Mouse (Mus musculus): ENCODE results near the gene Cenpt.
A peak's percentile ranks its signal among the peaks of the same experiment; 100 is the strongest.
"Not testable (repeated sequence)": the region's sequence is repeated elsewhere in the genome, so short reads cannot be mapped to it uniquely, and the experiment has no call there.

Cenpt gene

GRCm38 (mm10) chr8:105854715-105855216, 1.7 kb upstream of the Cenpt start, which contains the start of gene Thap11:
TSS of gene Thap11 (plus strand) at chr8:105855132.
- DNase-seq (ENCODE audit: low read depth, low spot score), result peak; percentile 93

- DNase-seq (ENCODE audit: low read depth, low spot score), result no peak
Measured at GRCm38 (mm10) chr8:105854303-105854702, 1.2 kb upstream of the Cenpt start.

- DNase-seq (ENCODE audit: low read depth, low spot score), result no peak
Measured at GRCm38 (mm10) chr8:105852146-105852729, 840 bp downstream of the Cenpt start.

- peak; percentile 95 for DNase-seq (ENCODE audit: low read depth, low spot score)
Measured at GRCm38 (mm10) chr8:105851651-105852143, 1.4 kb downstream of the Cenpt start.

GRCm38 (mm10) chr8:105850611-105851010, 2.5 kb downstream of the Cenpt start:
- DNase-seq (ENCODE audit: low read depth, low spot score), result no peak

- DNase-seq (ENCODE audit: low read depth, low spot score), result no peak
Measured at GRCm38 (mm10) chr8:105850014-105850413, 3.1 kb downstream of the Cenpt start.

GRCm38 (mm10) chr8:105846678-105847077, 6.4 kb downstream of the Cenpt start:
- DNase-seq (ENCODE audit: low read depth, low spot score), result no peak

GRCm38 (mm10) chr8:105839209-105839608, 13.9 kb downstream of the Cenpt start:
- no peak for DNase-seq (ENCODE audit: low read depth, low spot score)

- DNase-seq (ENCODE audit: low read depth, low spot score), result no peak
Measured at GRCm38 (mm10) chr8:105836991-105837390, 16.1 kb downstream of the Cenpt start.

- DNase-seq (ENCODE audit: low read depth, low spot score), result peak; percentile 52
Measured at GRCm38 (mm10) chr8:105835318-105835717, 17.8 kb downstream of the Cenpt start.

- not testable (repeated sequence) for DNase-seq (ENCODE audit: low read depth, low spot score)
Measured at GRCm38 (mm10) chr8:105833740-105834139, 19.3 kb downstream of the Cenpt start.

GRCm38 (mm10) chr8:105826861-105827848, 25.9 kb downstream of the Cenpt start, which contains the start of the genes Ranbp10 and Tsnaxip1:
TSS of gene Ranbp10 (minus strand) at chr8:105827350.
TSS of gene Tsnaxip1 (plus strand) at chr8:105827731.
- peak; percentile 99 for DNase-seq (ENCODE audit: low read depth, low spot score)

- DNase-seq (ENCODE audit: low read depth, low spot score), result no peak
Measured at GRCm38 (mm10) chr8:105826379-105826778, 26.7 kb downstream of the Cenpt start.

GRCm38 (mm10) chr8:105825506-105825905, 27.6 kb downstream of the Cenpt start:
- DNase-seq (ENCODE audit: low read depth, low spot score), result no peak

GRCm38 (mm10) chr8:105820925-105821324, 32.2 kb downstream of the Cenpt start:
- no peak for DNase-seq (ENCODE audit: low read depth, low spot score)

GRCm38 (mm10) chr8:105819659-105820058, 33.4 kb downstream of the Cenpt start:
- DNase-seq (ENCODE audit: low read depth, low spot score), result no peak

- DNase-seq (ENCODE audit: low read depth, low spot score), result no peak
Measured at GRCm38 (mm10) chr8:105813241-105813640, 39.8 kb downstream of the Cenpt start.

GRCm38 (mm10) chr8:105812511-105812910, 40.6 kb downstream of the Cenpt start:
- DNase-seq (ENCODE audit: low read depth, low spot score), result no peak

- no peak for DNase-seq (ENCODE audit: low read depth, low spot score)
Measured at GRCm38 (mm10) chr8:105811543-105811942, 41.5 kb downstream of the Cenpt start.

GRCm38 (mm10) chr8:105811061-105811460, 42.0 kb downstream of the Cenpt start:
- DNase-seq (ENCODE audit: low read depth, low spot score), result no peak

- DNase-seq (ENCODE audit: low read depth, low spot score), result no peak
Measured at GRCm38 (mm10) chr8:105810245-105810786, 42.8 kb downstream of the Cenpt start.

- no peak for DNase-seq (ENCODE audit: low read depth, low spot score)
Measured at GRCm38 (mm10) chr8:105808480-105808879, 44.6 kb downstream of the Cenpt start.

All from forelimb bud, embryonic 11.5 days (tissue).